Mouse (Mus musculus) MN1 (cell line): ENCODE results near the gene Naa80.
A peak's percentile ranks its signal among the peaks of the same experiment; 100 is the strongest.

Experiments used
- DNase-seq: peaks from one replicate; pipeline ENCODE4 v3.0.0-alpha.2; 2016; ENCODE audit warnings: low spot score

Gene Naa80

GRCm38 (mm10) chr9:107578587-107578986 lies at the start of gene Naa80:
Naa80 (plus strand) TSS chr9:107578887.
- no peak for DNase-seq

GRCm38 (mm10) chr9:107533791-107534407 lies 44.8 kb upstream of the Naa80 start, which contains the start of gene Tmem115:
Tmem115 (plus strand) TSS chr9:107533945.
- peak; percentile 96 for DNase-seq

GRCm38 (mm10) chr9:107534408-107535202 lies 44.1 kb upstream of the Naa80 start:
- no peak for DNase-seq

- DNase-seq, result no peak
These were observed 40.5 kb upstream of the Naa80 start for GRCm38 (mm10) chr9:107538231-107538630.

- DNase-seq, result no peak
These were observed 40.0 kb upstream of the Naa80 start for GRCm38 (mm10) chr9:107538711-107539110.

GRCm38 (mm10) chr9:107539940-107540339 lies 38.7 kb upstream of the Naa80 start:
- no peak for DNase-seq

GRCm38 (mm10) chr9:107540420-107540819 lies 38.3 kb upstream of the Naa80 start:
- no peak for DNase-seq

- no peak for DNase-seq
These were observed 37.7 kb upstream of the Naa80 start for GRCm38 (mm10) chr9:107541005-107541404.

- peak; percentile 95 for DNase-seq
These were observed 37.0 kb upstream of the Naa80 start, which contains the start of the genes Cyb561d2 and Nprl2 for GRCm38 (mm10) chr9:107541474-107542351. Cyb561d2 (minus strand) TSS chr9:107542193. Nprl2 (plus strand) TSS chr9:107542226.

GRCm38 (mm10) chr9:107542352-107542686 lies 36.4 kb upstream of the Naa80 start:
- no peak for DNase-seq

GRCm38 (mm10) chr9:107542721-107543120 lies 36.0 kb upstream of the Naa80 start:
- peak; percentile 35 for DNase-seq

GRCm38 (mm10) chr9:107543299-107543698 lies 35.4 kb upstream of the Naa80 start:
- DNase-seq, result no peak

GRCm38 (mm10) chr9:107544196-107544700 lies 34.4 kb upstream of the Naa80 start:
- no peak for DNase-seq

GRCm38 (mm10) chr9:107544729-107545128 lies 34.0 kb upstream of the Naa80 start:
- DNase-seq, result no peak

- DNase-seq, result no peak
These were observed 33.5 kb upstream of the Naa80 start for GRCm38 (mm10) chr9:107545199-107545598.

GRCm38 (mm10) chr9:107545602-107546001 lies 33.1 kb upstream of the Naa80 start:
- DNase-seq, result peak; percentile 77

GRCm38 (mm10) chr9:107547026-107547425 lies 31.7 kb upstream of the Naa80 start, which contains the start of gene Zmynd10:
Zmynd10 (plus strand) TSS chr9:107547298.
- DNase-seq, result peak; percentile 93

GRCm38 (mm10) chr9:107547957-107548356 lies 30.7 kb upstream of the Naa80 start:
- DNase-seq, result no peak

- DNase-seq, result no peak
These were observed 29.9 kb upstream of the Naa80 start for GRCm38 (mm10) chr9:107548820-107549219.

GRCm38 (mm10) chr9:107549297-107550074 lies 29.2 kb upstream of the Naa80 start:
- no peak for DNase-seq

GRCm38 (mm10) chr9:107550491-107551116 lies 28.1 kb upstream of the Naa80 start:
- DNase-seq, result no peak
